Mouse (Mus musculus) bone marrow macrophage, adult 2 months (primary cell): ENCODE data around the gene Parvb.

Source experiments
- CTCF ChIP-seq: IDR thresholded peaks from 2 replicates; pipeline ENCODE4 v1.5.1; 2012; ENCODE audit warnings: low read depth, mild to moderate bottlenecking, low read length, moderate library complexity
- POLR2A ChIP-seq: IDR thresholded peaks from 2 replicates; pipeline ENCODE4 v1.6.1; 2012; ENCODE audit warnings: mild to moderate bottlenecking, low read depth, low read length, borderline replicate concordance

- TF ChIP-seq POLR2A (no peak), CTCF (peak; percentile 100)
These were observed 28.4 kb downstream of the Parvb start for GRCm38 (mm10) chr15:84260123-84260822.
